Mouse (Mus musculus): ENCODE measurements around the gene Cnih2. TPM values are rescaled to one million over a fixed set of nuclear protein-coding genes. Genes with fewer than 3 reads are reported as not detected.

Cnih2 gene
- polyA plus RNA-seq, 1 experiment from 2014 or later: 432 TPM

GRCm38 (mm10) chr19:5048138-5049056, 49.9 kb downstream of the Cnih2 start:
- Histone ChIP-seq H3K4me1 (ENCODE audit: control insufficient read depth, insufficient read depth, low read length) (peaks cover 10% of the 10 kb centered on the region), H3K27me3 (ENCODE audit: control insufficient read depth, insufficient read depth, low read depth, low read length) (peaks cover 29% of the 10 kb centered on the region), H3K27ac (ENCODE audit: low read length) (no peak overlapping the region), H3K4me2 (ENCODE audit: low read length) (no peak overlapping the region), H3K9ac (ENCODE audit: low read depth, low read length) (no peak overlapping the region), H3K36me3 (ENCODE audit: control insufficient read depth, insufficient read depth, low read length) (no peaks in the 10 kb centered on the region; the same call in 1 of the 2 replicates), H3K4me3 (ENCODE audit: low read depth, low read length) (no peak overlapping the region), H3K9me3 (replicated peaks; ENCODE audit: control insufficient read depth, low read length, poor library complexity, severe bottlenecking) (no peaks in the 10 kb centered on the region)
- ATAC-seq: no peak
- 84% methylated on average over 14 of the region's 14 CpGs for WGBS

GRCm38 (mm10) chr19:5045531-5045930, 52.8 kb downstream of the Cnih2 start:
- peaks cover 19% of the 10 kb centered on the region for H3K4me1 ChIP-seq (ENCODE audit: control insufficient read depth, insufficient read depth, low read length)
- no peak overlapping the region for H3K9ac ChIP-seq (ENCODE audit: low read depth, low read length)
- H3K36me3 ChIP-seq (ENCODE audit: control insufficient read depth, insufficient read depth, low read length): no peaks in the 10 kb centered on the region; the same call in none of the 2 replicates
- H3K4me2 ChIP-seq (ENCODE audit: low read length): no peak overlapping the region
- H3K4me3 ChIP-seq (ENCODE audit: low read depth, low read length): no peak overlapping the region
- no peaks in the 10 kb centered on the region for H3K9me3 ChIP-seq (replicated peaks; ENCODE audit: control insufficient read depth, low read length, poor library complexity, severe bottlenecking)
- WGBS: 84% methylated on average over 4 of the region's 4 CpGs
- H3K27me3 ChIP-seq (ENCODE audit: control insufficient read depth, insufficient read depth, low read depth, low read length): peaks cover under 1% of the 10 kb centered on the region; the same call in 1 of the 2 replicates
- H3K27ac ChIP-seq (ENCODE audit: low read length): no peak overlapping the region
- ATAC-seq: no peak

Other genes starting within 250 kb of the Cnih2 start
- gene Ctsf, start 243.4 kb downstream of the Cnih2 start, polyA plus RNA-seq (2015; fragmentation: Nextera tagmentation; extraction: Ambion mirVana): 85.8 and 87.4 TPM in 2 replicates
- 1.9 and 2.4 TPM in 2 replicates for gene Actn3, start 220.6 kb downstream of the Cnih2 start, polyA plus RNA-seq (2015; fragmentation: Nextera tagmentation; extraction: Ambion mirVana)
- 22.7 and 26.1 TPM in 2 replicates for gene Zdhhc24, start 219.9 kb downstream of the Cnih2 start, polyA plus RNA-seq (2015; fragmentation: Nextera tagmentation; extraction: Ambion mirVana)
- gene Bbs1, start 191.9 kb downstream of the Cnih2 start, polyA plus RNA-seq (2015; fragmentation: Nextera tagmentation; extraction: Ambion mirVana): 9.6 and 9.7 TPM in 2 replicates
- gene Dpp3, start 170.2 kb downstream of the Cnih2 start, polyA plus RNA-seq (2015; fragmentation: Nextera tagmentation; extraction: Ambion mirVana): 108 and 109 TPM in 2 replicates
- gene Peli3, start 155.4 kb downstream of the Cnih2 start, polyA plus RNA-seq (2015; fragmentation: Nextera tagmentation; extraction: Ambion mirVana): 11.3 and 17.0 TPM in 2 replicates
- 101 and 107 TPM in 2 replicates for gene Mrpl11, start 136.4 kb downstream of the Cnih2 start, polyA plus RNA-seq (2015; fragmentation: Nextera tagmentation; extraction: Ambion mirVana)
- 0.58 and 0.82 TPM in 2 replicates for gene Npas4, start 108.2 kb downstream of the Cnih2 start, polyA plus RNA-seq (2015; fragmentation: Nextera tagmentation; extraction: Ambion mirVana)
- 12.1 and 16.0 TPM in 2 replicates for gene Slc29a2, start 74.7 kb downstream of the Cnih2 start, polyA plus RNA-seq (2015; fragmentation: Nextera tagmentation; extraction: Ambion mirVana)
- 82.9 and 102 TPM in 2 replicates for gene B4gat1, start 59.7 kb downstream of the Cnih2 start, polyA plus RNA-seq (2015; fragmentation: Nextera tagmentation; extraction: Ambion mirVana)
- gene AC124502.3, start 59.6 kb downstream of the Cnih2 start, polyA plus RNA-seq (2015; fragmentation: Nextera tagmentation; extraction: Ambion mirVana): 2.9 and 4.2 TPM in 2 replicates
- 26.8 and 36.2 TPM in 2 replicates for gene Brms1, start 57.2 kb downstream of the Cnih2 start, polyA plus RNA-seq (2015; fragmentation: Nextera tagmentation; extraction: Ambion mirVana)
- 1.5 and 1.8 TPM in 2 replicates for gene Rin1, start 48.0 kb downstream of the Cnih2 start, polyA plus RNA-seq (2015; fragmentation: Nextera tagmentation; extraction: Ambion mirVana)
- 16.0 and 16.5 TPM in 2 replicates for gene Cd248, start 30.4 kb downstream of the Cnih2 start, polyA plus RNA-seq (2015; fragmentation: Nextera tagmentation; extraction: Ambion mirVana)
- 22.7 and 31.9 TPM in 2 replicates for gene Tmem151a, start 13.0 kb downstream of the Cnih2 start, polyA plus RNA-seq (2015; fragmentation: Nextera tagmentation; extraction: Ambion mirVana)
- 39.8 and 46.6 TPM in 2 replicates for gene Yif1a, start 10.0 kb downstream of the Cnih2 start, polyA plus RNA-seq (2015; fragmentation: Nextera tagmentation; extraction: Ambion mirVana)
- 201 and 206 TPM in 2 replicates for gene Rab1b, start 8.6 kb upstream of the Cnih2 start, polyA plus RNA-seq (2015; fragmentation: Nextera tagmentation; extraction: Ambion mirVana)
- 71.4 and 76.5 TPM in 2 replicates for gene Klc2, start 20.0 kb upstream of the Cnih2 start, polyA plus RNA-seq (2015; fragmentation: Nextera tagmentation; extraction: Ambion mirVana)
- gene Pacs1, start 174.6 kb upstream of the Cnih2 start, polyA plus RNA-seq (2015; fragmentation: Nextera tagmentation; extraction: Ambion mirVana): 50.7 and 52.2 TPM in 2 replicates
- 326 and 331 TPM in 2 replicates for gene Sf3b2, start 196.9 kb upstream of the Cnih2 start, polyA plus RNA-seq (2015; fragmentation: Nextera tagmentation; extraction: Ambion mirVana)
- 41.6 and 49.4 TPM in 2 replicates for gene Gal3st3, start 199.8 kb upstream of the Cnih2 start, polyA plus RNA-seq (2015; fragmentation: Nextera tagmentation; extraction: Ambion mirVana)
- gene Catsper1, start 237.2 kb upstream of the Cnih2 start, polyA plus RNA-seq (2015; fragmentation: Nextera tagmentation; extraction: Ambion mirVana): not detected in 2 replicates

Data from midbrain, embryonic 16.5 days (tissue).